Mouse (Mus musculus) heart, embryonic 12.5 days (tissue): ENCODE data around the gene Lrig3. TPM values are rescaled to one million over a fixed set of nuclear protein-coding genes. Genes with fewer than 3 reads are reported as not detected.

Experiments used
- ATAC-seq: fragments of 200-750 bp; cut with Nextera tagmentation; 2 replicates; pipeline ENCODE4 v1.8.0; 2017; ENCODE audit warnings: moderate TSS enrichment, moderate library complexity; ENCODE audit not compliant: insufficient number of reproducible peaks, low FRiP score
- H3K27ac ChIP-seq: fragments of 300-500 bp; sonication (generic); 2 replicates; pipeline ENCODE4 v1.5.1; 2016; ENCODE audit warnings: mild to moderate bottlenecking, moderate library complexity; ENCODE audit not compliant: poor library complexity, severe bottlenecking
- H3K27me3 ChIP-seq: fragments of 300-500 bp; sonication (generic); replicated peaks from 2 replicates; pipeline ENCODE4 v1.6.1; 2016; ENCODE audit warnings: mild to moderate bottlenecking, moderate library complexity
- H3K36me3 ChIP-seq: fragments of 300-500 bp; sonication (generic); 2 replicates; pipeline ENCODE4 v1.6.1; 2016; ENCODE audit warnings: mild to moderate bottlenecking, moderate library complexity
- H3K4me1 ChIP-seq: fragments of 300-500 bp; sonication (generic); replicated peaks from 2 replicates; pipeline ENCODE4 v1.6.1; 2016; ENCODE audit warnings: mild to moderate bottlenecking
- H3K4me2 ChIP-seq: fragments of 300-500 bp; sonication (generic); 2 replicates; pipeline ENCODE4 v1.6.1; 2016; ENCODE audit warnings: mild to moderate bottlenecking, moderate library complexity
- H3K4me3 ChIP-seq: fragments of 300-500 bp; sonication (generic); 2 replicates; pipeline ENCODE4 v1.5.1; 2016; ENCODE audit warnings: mild to moderate bottlenecking
- H3K9ac ChIP-seq: fragments of 300-500 bp; sonication (generic); 2 replicates; pipeline ENCODE4 v1.6.1; 2016; ENCODE audit warnings: mild to moderate bottlenecking, moderate library complexity
- H3K9me3 ChIP-seq: fragments of 300-500 bp; sonication (generic); replicated peaks from 2 replicates; pipeline ENCODE4 v1.6.1; 2016; ENCODE audit warnings: mild to moderate bottlenecking, moderate library complexity
- WGBS: fragments of 180-500 bp; shearing (Covaris S2); methylation state at CpG from one replicate; pipeline ENCODE4 v1.1.7; 2016; 5-methylcytosine and 5-hydroxymethylcytosine counted together
- polyA plus RNA-seq: library from polyadenylated mRNA; unstranded; fragments of >200 nt; fragmentation: Nextera tagmentation; extraction: Ambion mirVana; gene quantifications from 2 replicates; pipeline ENCODE4 v1.2.1, GENCODE M21; 2016

The Lrig3 gene
- polyA plus RNA-seq, 1 experiment from 2014 or later = 1.8 TPM

- no peak overlapping the region for H3K4me2 ChIP-seq
- no peak for ATAC-seq
- WGBS = 50% methylated on average over 11 of the region's 11 CpGs
- no peak overlapping the region for H3K9ac ChIP-seq
- no peaks in the 10 kb centered on the region for H3K9me3 ChIP-seq
- H3K27me3 ChIP-seq = peaks cover 33% of the 10 kb centered on the region
- H3K27ac ChIP-seq = no peak overlapping the region
- H3K4me3 ChIP-seq = no peak overlapping the region
- no peaks in the 10 kb centered on the region for H3K4me1 ChIP-seq
- no peaks in the 10 kb centered on the region for H3K36me3 ChIP-seq
Measured at GRCm38 (mm10) chr10:125940316-125941059, 25.5 kb upstream of the Lrig3 start.

- Histone ChIP-seq H3K9ac (no peak overlapping the region), H3K36me3 (no peaks in the 10 kb centered on the region), H3K4me3 (no peak overlapping the region), H3K27me3 (peaks cover 50% of the 10 kb centered on the region), H3K4me2 (no peak overlapping the region), H3K9me3 (no peaks in the 10 kb centered on the region), H3K27ac (no peak overlapping the region), H3K4me1 (no peaks in the 10 kb centered on the region)
- ATAC-seq = no peak
- WGBS = 50% methylated on average over 5 of the region's 5 CpGs
Measured at GRCm38 (mm10) chr10:125943098-125943497, 22.9 kb upstream of the Lrig3 start.

- H3K27ac ChIP-seq = no peak overlapping the region
- peaks cover 63% of the 10 kb centered on the region for H3K27me3 ChIP-seq
- ATAC-seq = no peak
- no peaks in the 10 kb centered on the region for H3K36me3 ChIP-seq
- H3K4me3 ChIP-seq = no peak overlapping the region
- H3K4me2 ChIP-seq = no peak overlapping the region
- 56% methylated on average over 11 of the region's 11 CpGs for WGBS
- no peak overlapping the region for H3K9ac ChIP-seq
- H3K9me3 ChIP-seq = no peaks in the 10 kb centered on the region
- H3K4me1 ChIP-seq = peaks cover 4% of the 10 kb centered on the region; the same call in 1 of the 2 replicates
Measured at GRCm38 (mm10) chr10:125944762-125945504, 21.0 kb upstream of the Lrig3 start.

GRCm38 (mm10) chr10:125948842-125949474 is 17.0 kb upstream of the Lrig3 start:
- peak overlapping the region; percentile 28 for H3K4me3 ChIP-seq
- H3K27me3 ChIP-seq = peaks cover 70% of the 10 kb centered on the region
- peak overlapping the region; percentile 60 for H3K4me2 ChIP-seq
- H3K4me1 ChIP-seq = peaks cover 4% of the 10 kb centered on the region; the same call in 1 of the 2 replicates
- 26% methylated on average over 15 of the region's 15 CpGs for WGBS
- ATAC-seq = no peak
- H3K36me3 ChIP-seq = no peaks in the 10 kb centered on the region
- no peak overlapping the region for H3K9ac ChIP-seq
- H3K9me3 ChIP-seq = no peaks in the 10 kb centered on the region
- no peak overlapping the region for H3K27ac ChIP-seq

- WGBS = 40% methylated on average over 5 of the region's 5 CpGs
- peaks cover 82% of the 10 kb centered on the region for H3K27me3 ChIP-seq
Measured at GRCm38 (mm10) chr10:125951633-125952032, 14.3 kb upstream of the Lrig3 start.

GRCm38 (mm10) chr10:125954343-125954742 is 11.6 kb upstream of the Lrig3 start:
- peaks cover 84% of the 10 kb centered on the region for H3K27me3 ChIP-seq
- WGBS = 71% methylated on average over 7 of the region's 7 CpGs
- no peak overlapping the region for H3K27ac ChIP-seq
- no peak overlapping the region for H3K9ac ChIP-seq
- no peaks in the 10 kb centered on the region for H3K9me3 ChIP-seq
- no peak overlapping the region for H3K4me2 ChIP-seq
- H3K36me3 ChIP-seq = no peaks in the 10 kb centered on the region
- H3K4me1 ChIP-seq = peaks cover 8% of the 10 kb centered on the region
- ATAC-seq = no peak
- H3K4me3 ChIP-seq = no peak overlapping the region

More at GRCm38 (mm10) chr10:125951633-125952032, 14.3 kb upstream of the Lrig3 start:
- H3K27ac ChIP-seq = no peak overlapping the region
- H3K9me3 ChIP-seq = no peaks in the 10 kb centered on the region
- no peak overlapping the region for H3K4me3 ChIP-seq
- H3K9ac ChIP-seq = no peak overlapping the region
- ATAC-seq = no peak
- no peaks in the 10 kb centered on the region for H3K36me3 ChIP-seq
- H3K4me1 ChIP-seq = peaks cover 4% of the 10 kb centered on the region; the same call in 1 of the 2 replicates
- no peak overlapping the region for H3K4me2 ChIP-seq

- no peak overlapping the region for H3K27ac ChIP-seq
- no peaks in the 10 kb centered on the region for H3K9me3 ChIP-seq
- peaks cover 8% of the 10 kb centered on the region for H3K4me1 ChIP-seq
- no peak for ATAC-seq
- H3K4me2 ChIP-seq = no peak overlapping the region
- no peak overlapping the region for H3K4me3 ChIP-seq
- WGBS = 84% methylated on average over 12 of the region's 12 CpGs
- peaks cover 84% of the 10 kb centered on the region for H3K27me3 ChIP-seq
- no peaks in the 10 kb centered on the region for H3K36me3 ChIP-seq
- H3K9ac ChIP-seq = no peak overlapping the region
Measured at GRCm38 (mm10) chr10:125954747-125955530, 11.0 kb upstream of the Lrig3 start.

- Histone ChIP-seq H3K4me3 (no peak overlapping the region), H3K4me2 (peak overlapping the region; percentile 39), H3K4me1 (peaks cover 22% of the 10 kb centered on the region), H3K27me3 (peaks cover 71% of the 10 kb centered on the region), H3K27ac (no peak overlapping the region), H3K36me3 (no peaks in the 10 kb centered on the region), H3K9ac (no peak overlapping the region), H3K9me3 (0 out of 2 replicates have a peak, but pooled peaks cover 2% of the 10 kb centered on the region)
- ATAC-seq = no peak
- WGBS = 9% methylated on average over 9 of the region's 9 CpGs
Measured at GRCm38 (mm10) chr10:125961411-125962107, 4.4 kb upstream of the Lrig3 start.

- H3K27ac ChIP-seq = no peak overlapping the region
- no peaks in the 10 kb centered on the region for H3K36me3 ChIP-seq
- 88% methylated on average over 3 of the region's 3 CpGs for WGBS
- peaks cover 62% of the 10 kb centered on the region for H3K27me3 ChIP-seq
- peaks cover 17% of the 10 kb centered on the region for H3K4me1 ChIP-seq
- 0 out of 2 replicates have a peak, but pooled peaks cover 2% of the 10 kb centered on the region for H3K9me3 ChIP-seq
- H3K4me3 ChIP-seq = no peak overlapping the region
- no peak overlapping the region for H3K9ac ChIP-seq
- ATAC-seq = no peak
- no peak overlapping the region for H3K4me2 ChIP-seq
Measured at GRCm38 (mm10) chr10:125964709-125965108, 1.3 kb upstream of the Lrig3 start.
